Mouse (Mus musculus) CH12.LX (cell line): ENCODE results near the gene Myo1d. TPM values are rescaled to one million over a fixed set of nuclear protein-coding genes. Genes with fewer than 3 reads are reported as not detected.
A peak's percentile ranks its signal among the peaks of the same experiment; 100 is the strongest.

Experiments
- DNase-seq: peaks from one replicate; pipeline ENCODE4 v3.0.0-alpha.2; 2013; ENCODE audit errors: extremely low read depth
- H3K27ac ChIP-seq: 2 replicates; pipeline ENCODE4 v1.5.1; 2012; ENCODE audit warnings: low read depth, mild to moderate bottlenecking, control low read depth, moderate library complexity; ENCODE audit not compliant: insufficient read depth
- H3K27me3 ChIP-seq: replicated peaks from 2 replicates; pipeline ENCODE3; 2012; ENCODE audit warnings: inconsistent platforms
- H3K36me3 ChIP-seq, 2 experiments: replicated peaks in 1 of 2; 2 replicates each; pipeline versions ENCODE3 to v1.6.1; 2012; ENCODE audit warnings: inconsistent platforms in 1 of 2, low read length in 1 of 2, mild to moderate bottlenecking in 1 of 2, mixed read lengths in 1 of 2, moderate library complexity in 1 of 2; ENCODE audit not compliant: control insufficient read depth in 1 of 2, insufficient read depth in 1 of 2
- H3K4me1 ChIP-seq, 2 experiments: 2 replicates each; pipeline ENCODE4 v1.6.1; 2012; ENCODE audit warnings: inconsistent platforms in 1 of 2, moderate library complexity in 1 of 2; ENCODE audit not compliant: insufficient read depth in 2 of 2, control insufficient read depth in 1 of 2
- H3K4me2 ChIP-seq: 2 replicates; pipeline ENCODE4 v1.6.1; 2012; ENCODE audit warnings: low read depth, mild to moderate bottlenecking, control low read depth; ENCODE audit not compliant: poor library complexity, insufficient read depth, severe bottlenecking
- H3K4me3 ChIP-seq, 3 experiments: fragments of 150-350 bp in 1 of 3; sonication (generic) in 1 of 3; replicated peaks in 1 of 3; 2 replicates each; pipeline versions ENCODE3 to v1.5.1; 2011 to 2012; ENCODE audit warnings: low read depth in 2 of 3, low read length in 2 of 3, mild to moderate bottlenecking in 2 of 3, moderate library complexity in 2 of 3, control low read depth in 1 of 3, improper control_type of control experiment in 1 of 3, inconsistent platforms in 1 of 3, mixed read lengths in 1 of 3; ENCODE audit not compliant: poor library complexity in 1 of 3
- H3K79me2 ChIP-seq: replicated peaks from 2 replicates; pipeline ENCODE4 v1.6.1; 2012; ENCODE audit warnings: mild to moderate bottlenecking, moderate library complexity; ENCODE audit not compliant: control insufficient read depth, poor library complexity, insufficient read depth, severe bottlenecking; ENCODE audit errors: extremely low read depth
- H3K9ac ChIP-seq: 2 replicates; pipeline ENCODE4 v1.6.1; 2012; ENCODE audit warnings: low read depth, mild to moderate bottlenecking, control low read depth, moderate library complexity; ENCODE audit not compliant: insufficient read depth
- H3K9me3 ChIP-seq: replicated peaks from 2 replicates; pipeline ENCODE3; 2012; ENCODE audit warnings: low read length, inconsistent platforms, mixed read lengths
- CTCF ChIP-seq, 2 experiments: IDR thresholded peaks in 1 of 2; conservative IDR thresholded peaks in 1 of 2; 2 replicates each; pipeline ENCODE4 v1.5.1; 2011 to 2012; ENCODE audit warnings: low read depth in 2 of 2, low read length in 2 of 2, improper control_type of control experiment in 1 of 2, inconsistent platforms in 1 of 2, mild to moderate bottlenecking in 1 of 2, moderate library complexity in 1 of 2
- E2F4 ChIP-seq: IDR thresholded peaks from 2 replicates; pipeline ENCODE4 v1.6.1; 2011; ENCODE audit warnings: low read depth, low read length, improper control_type of control experiment; ENCODE audit not compliant: insufficient replicate concordance
- ELF1 ChIP-seq: IDR thresholded peaks from 2 replicates; pipeline ENCODE4 v1.6.1; 2014; ENCODE audit warnings: low read depth, mild to moderate bottlenecking, inconsistent platforms, low read length, improper control_type of control experiment
- EP300 ChIP-seq: IDR thresholded peaks from 2 replicates; pipeline ENCODE4 v1.6.1; 2011; ENCODE audit warnings: low read length, improper control_type of control experiment
- ETS1 ChIP-seq: conservative IDR thresholded peaks from 2 replicates; pipeline ENCODE4 v1.6.1; 2012; ENCODE audit warnings: low read depth, mild to moderate bottlenecking, inconsistent platforms, low read length, improper control_type of control experiment, moderate library complexity
- GABPA ChIP-seq: IDR thresholded peaks from 2 replicates; pipeline ENCODE4 v1.6.1; 2012; ENCODE audit warnings: low read depth, low read length, improper control_type of control experiment, inconsistent platforms; ENCODE audit not compliant: insufficient replicate concordance
- HCFC1 ChIP-seq: IDR thresholded peaks from 2 replicates; pipeline ENCODE4 v1.6.1; 2012; ENCODE audit warnings: low read depth, mild to moderate bottlenecking, inconsistent platforms, low read length, improper control_type of control experiment
- IRF4 ChIP-seq: IDR thresholded peaks from 2 replicates; pipeline ENCODE4 v1.6.1; 2014; ENCODE audit warnings: low read depth, mild to moderate bottlenecking, inconsistent platforms, low read length, improper control_type of control experiment
- MEF2A ChIP-seq: IDR thresholded peaks from 2 replicates; pipeline ENCODE4 v1.6.1; 2014; ENCODE audit warnings: low read depth, mild to moderate bottlenecking, inconsistent platforms, low read length, improper control_type of control experiment, borderline replicate concordance
- MXI1 ChIP-seq: IDR thresholded peaks from 2 replicates; pipeline ENCODE4 v1.6.1; 2011; ENCODE audit warnings: mild to moderate bottlenecking, low read depth, low read length, improper control_type of control experiment
- MYC ChIP-seq: IDR thresholded peaks from 2 replicates; pipeline ENCODE4 v1.6.1; 2011; ENCODE audit warnings: low read depth, mild to moderate bottlenecking, improper control_type of control experiment, low read length
- NRF1 ChIP-seq: IDR thresholded peaks from 2 replicates; pipeline ENCODE4 v1.6.1; 2014; ENCODE audit warnings: low read depth, mild to moderate bottlenecking, inconsistent platforms, low read length, improper control_type of control experiment, moderate library complexity
- PAX5 ChIP-seq: IDR thresholded peaks from 2 replicates; pipeline ENCODE4 v1.6.1; 2012; ENCODE audit warnings: low read length, inconsistent platforms, mixed read lengths
- POLR2A ChIP-seq: IDR thresholded peaks from 2 replicates; pipeline ENCODE4 v1.6.1; 2011; ENCODE audit warnings: low read depth, mild to moderate bottlenecking, improper control_type of control experiment, low read length
- RAD21 ChIP-seq: IDR thresholded peaks from 2 replicates; pipeline ENCODE4 v1.6.1; 2011; ENCODE audit warnings: low read depth, mild to moderate bottlenecking, low read length, improper control_type of control experiment, moderate library complexity
- TBP ChIP-seq: conservative IDR thresholded peaks from 2 replicates; pipeline ENCODE4 v1.6.1; 2011; ENCODE audit warnings: low read depth, low read length, improper control_type of control experiment
- UBTF ChIP-seq: IDR thresholded peaks from 2 replicates; pipeline ENCODE4 v1.6.1; 2012; ENCODE audit warnings: low read depth, mild to moderate bottlenecking, inconsistent platforms, low read length, improper control_type of control experiment, moderate library complexity
- ZKSCAN1 ChIP-seq: IDR thresholded peaks from 2 replicates; pipeline ENCODE4 v1.6.1; 2012; ENCODE audit warnings: low read depth, inconsistent platforms, low read length, improper control_type of control experiment, borderline replicate concordance
- ZMIZ1 ChIP-seq: IDR thresholded peaks from 2 replicates; pipeline ENCODE4 v1.6.1; 2012; ENCODE audit warnings: low read depth, mild to moderate bottlenecking, inconsistent platforms, low read length, improper control_type of control experiment
- dilution Hi-C: fragments of 300-500 bp; cut with MboI; formaldehyde crosslinking; loops from 2 replicates; pipeline ENCODE4 v1.14.3; 2020; ENCODE audit warnings: low sequenced_read_pairs; ENCODE audit not compliant: extremely low pct_unique_long_range_greater_than_20kb, extremely low pct_ligation_motif_present
- in situ Hi-C: fragments of 300-500 bp; cut with MboI; formaldehyde crosslinking; loops from 3 replicates; pipeline ENCODE4 v1.14.3; 2019; ENCODE audit warnings: low sequenced_read_pairs, low pct_ligation_motif_present, low pct_unique_long_range_greater_than_20kb, mixed read lengths
- polyA plus RNA-seq: library from polyadenylated mRNA; unstranded; fragments of >175 nt; gene quantifications from 2 replicates; pipeline ENCODE4 v1.2.1, GENCODE M21; 2012; ENCODE audit warnings: low read depth; ENCODE audit not compliant: insufficient read length
- total RNA-seq, 2 experiments: library from RNA; depleted of rRNA; stranded (reverse); fragments of 300-350 nt in 1 of 2; fragments of >200 nt in 1 of 2; gene quantifications; 2 replicates each; pipeline ENCODE4 v1.2.3; 2012 to 2014

Gene Myo1d
- total and polyA plus RNA-seq, 3 experiments: 2.2 to 5.6 (median 2.9) TPM

GRCm38 (mm10) chr11:80523410-80523809, 256.4 kb downstream of the Myo1d start:
- TF ChIP-seq CTCF (conservative IDR thresholded peaks at IDR 0.05 in 1 of 2, IDR thresholded peaks at IDR 0.05 in 1 of 2; ENCODE audit: low read depth in 2 of 2, low read length in 2 of 2) (no peak), GABPA (no peak), IRF4 (no peak), RAD21 (no peak), NRF1 (no peak), EP300 (no peak), TBP (no peak)
- dilution Hi-C loops (no loop called here), in situ Hi-C loops (no loop called here)
- Histone ChIP-seq H3K9ac (no peak overlapping the region), H3K36me3 (no peaks in the 10 kb centered on the region), H3K27me3 (no peaks in the 10 kb centered on the region), H3K4me1 (peaks cover 7 to 17% of the 10 kb centered on the region in 2 experiments), H3K9me3 (peaks cover 2% of the 10 kb centered on the region), H3K27ac (no peak overlapping the region), H3K79me2 (no peaks in the 10 kb centered on the region), H3K4me2 (no peak overlapping the region), H3K4me3 (no peak overlapping the region)
- DNase-seq: no peak

GRCm38 (mm10) chr11:80522852-80523251, 257.0 kb downstream of the Myo1d start:
- Histone ChIP-seq H3K36me3 (no peaks in the 10 kb centered on the region), H3K4me3 (no peak overlapping the region), H3K27ac (no peak overlapping the region), H3K4me2 (no peak overlapping the region), H3K9me3 (peaks cover 2% of the 10 kb centered on the region), H3K4me1 (peaks cover 7 to 17% of the 10 kb centered on the region in 2 experiments), H3K27me3 (no peaks in the 10 kb centered on the region), H3K79me2 (no peaks in the 10 kb centered on the region), H3K9ac (no peak overlapping the region)
- dilution Hi-C loops: no loop called here
- TF ChIP-seq ELF1: peak; percentile 18; the same call in 1 of the 2 replicates
- TF ChIP-seq UBTF: no peak
- no peak for TF ChIP-seq ETS1
- in situ Hi-C loops: no loop called here
- no peak for DNase-seq

- no peak overlapping the region for H3K9ac ChIP-seq
- no peaks in the 10 kb centered on the region for H3K36me3 ChIP-seq
- H3K4me1 ChIP-seq: peaks cover 7 to 18% of the 10 kb centered on the region in 2 experiments
- H3K4me3 ChIP-seq: no peak overlapping the region
- H3K79me2 ChIP-seq: no peaks in the 10 kb centered on the region
- no peak overlapping the region for H3K4me2 ChIP-seq
- peaks cover 2% of the 10 kb centered on the region for H3K9me3 ChIP-seq
- in situ Hi-C loops: no loop called here
- DNase-seq: no peak
- H3K27me3 ChIP-seq: no peaks in the 10 kb centered on the region
- TF ChIP-seq GABPA (no peak), E2F4 (no peak), NRF1 (no peak), ZKSCAN1 (no peak), MEF2A (no peak), EP300 (no peak), MYC (no peak), RAD21 (no peak), HCFC1 (no peak), ZMIZ1 (no peak), PAX5 (no peak), POLR2A (no peak), ELF1 (no peak), MXI1 (no peak)
- TF ChIP-seq, all 38 proteins: peak for 0
- dilution Hi-C loops: no loop called here
- no peak overlapping the region for H3K27ac ChIP-seq
These were observed 258.7 kb downstream of the Myo1d start for GRCm38 (mm10) chr11:80521148-80521547.
